In genomic region chr19:44128560-44128959, GRCm38 (mm10) we compare ENCODE assay signal across 22 mouse cellular contexts. TPM values are rescaled to one million over a fixed set of nuclear protein-coding genes. Genes with fewer than 3 reads are reported as not detected.
DNase-seq lines count a peak whose midpoint lies in the region; ATAC-seq and TF ChIP-seq lines count a peak whose summit lies in the region.
"Had no signal": no experiment of that assay in that cellular context is flagged by ENCODE, and none has a peak within 500 bp of the region (broad histone marks: within the 10 kb centered on the region; RNA-seq: fewer than 3 reads in every experiment).

No protein-coding gene starts in this region.

- peaks cover 7% of the 10 kb centered on the region; the same call in 1 of the 2 replicates for H3K79me2 ChIP-seq in liver, adult 2 months (ENCODE audit: control insufficient read depth, insufficient read depth, low read length)

- intact Hi-C loops in heart, postnatal 36 days (cut with DNase I): no loop called here

- 23% methylated on average over 2 of the region's 2 CpGs for WGBS in liver, adult 2 months
- WGBS in liver, postnatal 0 days (ENCODE audit: insufficient replicate concordance): 58% methylated on average over 2 of the region's 2 CpGs
- 84% methylated on average over 2 of the region's 2 CpGs for WGBS in liver, embryonic 12.5 days (ENCODE audit: insufficient replicate concordance)

- DNase-seq in liver, adult 2 months (ENCODE audit: extremely low read depth, low read depth, low spot score): peak; percentile 92
- no peak for DNase-seq in liver
- DNase-seq in liver, postnatal 0 days: no peak
- no peak for DNase-seq in heart, postnatal 36 days
- DNase-seq: adrenal gland, adult 2 months; adrenal gland, postnatal 10 days; adrenal gland, postnatal 25 days; cerebellum, adult 11 months; cerebellum, adult 18-20 months; cerebellum, adult 8-10 months; cerebellum, adult 9-11 months; cerebellum, postnatal 14 days; cerebellum, postnatal 36 days; embryo, embryonic 11 days had no signal

- no peak overlapping the region for H3K9ac ChIP-seq in liver, adult 2 months (ENCODE audit: low read depth, low read length)
- H3K9ac ChIP-seq in liver, postnatal 0 days (replicated peaks): no peak overlapping the region
- no peak overlapping the region for H3K9ac ChIP-seq in liver, embryonic 12.5 days
- H3K9ac ChIP-seq: embryonic facial prominence, embryonic 13.5 days; embryonic facial prominence, embryonic 15.5 days; forebrain, embryonic 12.5 days had no signal

- no peaks in the 10 kb centered on the region for H3K27me3 ChIP-seq in liver, adult 2 months (ENCODE audit: control insufficient read depth, insufficient read depth, low read length)
- H3K27me3 ChIP-seq in liver, postnatal 0 days (ENCODE audit: insufficient read depth, low read length): no peaks in the 10 kb centered on the region
- H3K27me3 ChIP-seq in liver, embryonic 12.5 days (replicated peaks): no peaks in the 10 kb centered on the region
- H3K27me3 ChIP-seq: embryonic facial prominence, embryonic 13.5 days; embryonic facial prominence, embryonic 15.5 days; forebrain, embryonic 12.5 days had no signal

- TF ChIP-seq EP300 in liver, postnatal 0 days (IDR thresholded peaks at IDR 0.05; ENCODE audit: low read depth): peak; percentile 53; the same call in 1 of the 2 replicates

- no peaks in the 10 kb centered on the region for H3K9me3 ChIP-seq in liver, postnatal 0 days (ENCODE audit: low read length)
- H3K9me3 ChIP-seq in liver, embryonic 12.5 days (replicated peaks): no peaks in the 10 kb centered on the region
- H3K9me3 ChIP-seq: embryonic facial prominence, embryonic 13.5 days; embryonic facial prominence, embryonic 15.5 days; forebrain, embryonic 10.5 days; forebrain, embryonic 12.5 days had no signal

- H3K4me1 ChIP-seq in liver, adult 2 months (ENCODE audit: control insufficient read depth, insufficient read depth, low read length): peaks cover 9% of the 10 kb centered on the region; the same call in 1 of the 2 replicates
- no peaks in the 10 kb centered on the region for H3K4me1 ChIP-seq in liver, postnatal 0 days (ENCODE audit: insufficient read depth)
- peaks cover 8% of the 10 kb centered on the region for H3K4me1 ChIP-seq in liver, embryonic 12.5 days
- H3K4me1 ChIP-seq: embryonic facial prominence, embryonic 13.5 days; embryonic facial prominence, embryonic 15.5 days; forebrain, embryonic 10.5 days; forebrain, embryonic 12.5 days had no signal

- TF ChIP-seq CTCF in liver, adult 2 months (IDR thresholded peaks at IDR 0.05; ENCODE audit: low read depth, low read length): no peak
- TF ChIP-seq CTCF in liver, postnatal 0 days (IDR thresholded peaks at IDR 0.05; ENCODE audit: low read depth): no peak

- peak; percentile 82 for ATAC-seq in liver, postnatal 0 days
- ATAC-seq in liver, embryonic 12.5 days: no peak
- ATAC-seq: forebrain, embryonic 14.5 days; forebrain, embryonic 16.5 days had no signal

- H3K4me2 ChIP-seq in liver, postnatal 0 days (ENCODE audit: low read depth, low read length): no peak overlapping the region
- H3K4me2 ChIP-seq in liver, embryonic 12.5 days: no peak overlapping the region
- H3K4me2 ChIP-seq: embryonic facial prominence, embryonic 13.5 days; embryonic facial prominence, embryonic 15.5 days; forebrain, embryonic 12.5 days had no signal

- no peak for TF ChIP-seq POLR2A in liver, adult 2 months (IDR thresholded peaks at IDR 0.05; ENCODE audit: extremely low read depth, insufficient read depth, low read length)

- no peak overlapping the region for H3K4me3 ChIP-seq in liver, adult 2 months (ENCODE audit: insufficient read depth, low read depth, low read length)
- no peak overlapping the region for H3K4me3 ChIP-seq in liver, postnatal 0 days (ENCODE audit: low read depth, low read length)
- no peak overlapping the region for H3K4me3 ChIP-seq in liver, embryonic 12.5 days
- H3K4me3 ChIP-seq: embryonic facial prominence, embryonic 13.5 days; embryonic facial prominence, embryonic 15.5 days; erythroblast, embryonic 14.5 days; forebrain, embryonic 10.5 days; forebrain, embryonic 12.5 days had no signal

- peaks cover 47% of the 10 kb centered on the region for H3K36me3 ChIP-seq in liver, adult 2 months (ENCODE audit: control insufficient read depth, insufficient read depth, low read length)
- peaks cover 57% of the 10 kb centered on the region for H3K36me3 ChIP-seq in liver, postnatal 0 days (replicated peaks; ENCODE audit: insufficient read depth, low read length)
- peaks cover 92% of the 10 kb centered on the region for H3K36me3 ChIP-seq in liver, embryonic 12.5 days

- peak overlapping the region; percentile 76 for H3K27ac ChIP-seq in liver, adult 2 months (replicated peaks; ENCODE audit: insufficient read depth, low read depth, low read length)
- peak overlapping the region; percentile 62 for H3K27ac ChIP-seq in liver, postnatal 0 days (ENCODE audit: low read depth)
- H3K27ac ChIP-seq in liver, embryonic 12.5 days: no peak overlapping the region
- H3K27ac ChIP-seq: embryonic facial prominence, embryonic 13.5 days; embryonic facial prominence, embryonic 15.5 days; forebrain, embryonic 10.5 days; forebrain, embryonic 12.5 days had no signal

RNA-seq across cellular contexts. Expression of gene Cwf19l1, which starts 7.1 kb away (rescaled TPM):
- 12.4 and 14.1 TPM in 2 replicates for total RNA-seq in liver, adult 2 months (2014; rRNA removed)
- 10.8 and 12.0 TPM in 2 replicates for polyA plus RNA-seq in liver, adult 2 months (2012; rRNA removed)
- polyA plus RNA-seq in liver, postnatal 0 days (2015; fragmentation: Nextera tagmentation; extraction: Ambion mirVana): 12.3 and 12.6 TPM in 2 replicates
- 25.3 and 26.3 TPM in 2 replicates for polyA plus RNA-seq in liver, embryonic 12.5 days (2016; fragmentation: Nextera tagmentation; extraction: Ambion mirVana)
- total RNA-seq in heart, postnatal 36 days (2021): 1 to 10 TPM; 8.3 to 8.9 TPM

RNA-seq across cellular contexts. Expression of gene Bloc1s2, which starts 17.7 kb away (rescaled TPM):
- total RNA-seq in liver, adult 2 months (2014; rRNA removed): 16.6 and 17.9 TPM in 2 replicates
- 25.4 and 26.2 TPM in 2 replicates for polyA plus RNA-seq in liver, adult 2 months (2012; rRNA removed)
- polyA plus RNA-seq in liver, postnatal 0 days (2015; fragmentation: Nextera tagmentation; extraction: Ambion mirVana): 31.6 and 33.2 TPM in 2 replicates
- polyA plus RNA-seq in liver, embryonic 12.5 days (2016; fragmentation: Nextera tagmentation; extraction: Ambion mirVana): 54.7 and 61.6 TPM in 2 replicates
- total RNA-seq in heart, postnatal 36 days (2021): 10 to 100 TPM; 16.4 to 18.2 TPM

RNA-seq across cellular contexts. Expression of gene Chuk, which starts 21.3 kb away (rescaled TPM):
- 104 and 129 TPM in 2 replicates for total RNA-seq in liver, adult 2 months (2014; rRNA removed)
- polyA plus RNA-seq in liver, adult 2 months (2012; rRNA removed): 28.7 and 34.7 TPM in 2 replicates
- polyA plus RNA-seq in liver, postnatal 0 days (2015; fragmentation: Nextera tagmentation; extraction: Ambion mirVana): 27.7 and 29.6 TPM in 2 replicates
- 30.5 and 30.8 TPM in 2 replicates for polyA plus RNA-seq in liver, embryonic 12.5 days (2016; fragmentation: Nextera tagmentation; extraction: Ambion mirVana)
- total RNA-seq in heart, postnatal 36 days (2021): 10 to 100 TPM; 25.8 to 29.0 TPM

RNA-seq across cellular contexts. Expression of gene Erlin1, which starts 59.0 kb away (rescaled TPM):
- total RNA-seq in liver, adult 2 months (2014; rRNA removed): 27.8 and 44.2 TPM in 2 replicates
- 14.2 and 19.0 TPM in 2 replicates for polyA plus RNA-seq in liver, adult 2 months (2012; rRNA removed)
- polyA plus RNA-seq in liver, postnatal 0 days (2015; fragmentation: Nextera tagmentation; extraction: Ambion mirVana): 13.8 and 14.1 TPM in 2 replicates
- polyA plus RNA-seq in liver, embryonic 12.5 days (2016; fragmentation: Nextera tagmentation; extraction: Ambion mirVana): 17.9 and 19.0 TPM in 2 replicates
- total RNA-seq in heart, postnatal 36 days (2021): 1 to 10 TPM; 7.3 to 7.9 TPM
